Mouse (Mus musculus) frontal cortex, postnatal 25 days (tissue): ENCODE results near the gene Hist1h2bk.
A peak's percentile ranks its signal among the peaks of the same experiment; 100 is the strongest.

Experiments
- DNase-seq, 2 experiments: peaks; one replicate each; pipeline ENCODE4 v3.0.0; 2022; ENCODE audit warnings: low spot score in 2 of 2

The Hist1h2bk gene

GRCm38 (mm10) chr13:22014411-22014845 is 21.2 kb upstream of the Hist1h2bk start:
- no peak for DNase-seq

- DNase-seq = peak in 1 of 2 experiments; percentile 71
These were observed 19.9 kb upstream of the Hist1h2bk start for GRCm38 (mm10) chr13:22015479-22016450.

- DNase-seq = no peak
These were observed 15.5 kb upstream of the Hist1h2bk start for GRCm38 (mm10) chr13:22019934-22020835.

- no peak for DNase-seq
These were observed 14.8 kb upstream of the Hist1h2bk start for GRCm38 (mm10) chr13:22020901-22021339.

GRCm38 (mm10) chr13:22021581-22021980 is 14.1 kb upstream of the Hist1h2bk start:
- DNase-seq = no peak

- peak in 1 of 2 experiments; percentile 76 for DNase-seq
These were observed 13.4 kb upstream of the Hist1h2bk start for GRCm38 (mm10) chr13:22022241-22022640.

- DNase-seq = peak; percentile 87 to 94
These were observed 9.3 kb upstream of the Hist1h2bk start for GRCm38 (mm10) chr13:22026058-22027031.

GRCm38 (mm10) chr13:22028673-22029460 is 6.8 kb upstream of the Hist1h2bk start:
- peak; percentile 95 to 97 for DNase-seq

- no peak for DNase-seq
These were observed 5.7 kb upstream of the Hist1h2bk start for GRCm38 (mm10) chr13:22029928-22030327.

- no peak for DNase-seq
These were observed 5.2 kb upstream of the Hist1h2bk start for GRCm38 (mm10) chr13:22030493-22030892.

- DNase-seq = no peak
These were observed 1.8 kb upstream of the Hist1h2bk start for GRCm38 (mm10) chr13:22033741-22034442.

GRCm38 (mm10) chr13:22034443-22035266 is 1.0 kb upstream of the Hist1h2bk start:
- no peak for DNase-seq

GRCm38 (mm10) chr13:22036149-22036956 is 683 bp downstream of the Hist1h2bk start:
- no peak for DNase-seq

- no peak for DNase-seq
These were observed 1.3 kb downstream of the Hist1h2bk start for GRCm38 (mm10) chr13:22036986-22037385.

GRCm38 (mm10) chr13:22037415-22037814 is 1.7 kb downstream of the Hist1h2bk start:
- DNase-seq = no peak

- DNase-seq = no peak
These were observed 3.7 kb downstream of the Hist1h2bk start for GRCm38 (mm10) chr13:22039364-22039763.

GRCm38 (mm10) chr13:22039951-22040463 is 4.3 kb downstream of the Hist1h2bk start:
- no peak for DNase-seq
